Mouse (Mus musculus) testis, adult 2 months (tissue): ENCODE data around the gene Armc6. TPM values are rescaled to one million over a fixed set of nuclear protein-coding genes. Genes with fewer than 3 reads are reported as not detected.

Experiments used
- H3K27ac ChIP-seq: fragments of 200-500 bp; 2 replicates; pipeline ENCODE4 v1.5.1; 2012; ENCODE audit warnings: low read depth, low read length; ENCODE audit not compliant: control insufficient read depth, insufficient read depth
- H3K27me3 ChIP-seq: fragments of 200-500 bp; 2 replicates; pipeline ENCODE4 v1.6.1; 2012; ENCODE audit warnings: mild to moderate bottlenecking, low read length, moderate library complexity; ENCODE audit not compliant: control insufficient read depth, insufficient read depth
- H3K36me3 ChIP-seq: fragments of 200-500 bp; 2 replicates; pipeline ENCODE4 v1.6.1; 2012; ENCODE audit warnings: mild to moderate bottlenecking, low read length; ENCODE audit not compliant: control insufficient read depth, insufficient read depth
- H3K4me1 ChIP-seq: fragments of 200-500 bp; 2 replicates; pipeline ENCODE4 v1.6.1; 2012; ENCODE audit warnings: low read length; ENCODE audit not compliant: control insufficient read depth, insufficient read depth
- H3K4me3 ChIP-seq: fragments of 200-500 bp; 2 replicates; pipeline ENCODE4 v1.5.1; 2012; ENCODE audit warnings: low read depth, mild to moderate bottlenecking, low read length, moderate library complexity, mixed read lengths; ENCODE audit not compliant: control insufficient read depth
- CTCF ChIP-seq: fragments of 200-500 bp; IDR thresholded peaks from 2 replicates; pipeline ENCODE4 v1.5.1; 2012; ENCODE audit warnings: low read depth, mild to moderate bottlenecking, inconsistent platforms, low read length, moderate library complexity; ENCODE audit not compliant: control insufficient read depth, insufficient read depth, insufficient replicate concordance
- POLR2A ChIP-seq: fragments of 200-500 bp; IDR thresholded peaks from 2 replicates; pipeline ENCODE4 v1.6.1; 2012; ENCODE audit warnings: low read depth, mild to moderate bottlenecking, inconsistent platforms, low read length, moderate library complexity; ENCODE audit not compliant: control insufficient read depth
- polyA plus RNA-seq: library from polyadenylated mRNA; depleted of rRNA; stranded (reverse); fragments of >200 nt; gene quantifications from 2 replicates; pipeline ENCODE4 v1.2.3, GENCODE M21; 2012

The Armc6 gene
- polyA plus RNA-seq, 1 experiment: 5.4 TPM

GRCm38 (mm10) chr8:70274350-70274749, 40.1 kb upstream of the Armc6 start:
- Histone ChIP-seq H3K36me3 (no peaks in the 10 kb centered on the region), H3K4me3 (no peak overlapping the region), H3K4me1 (peaks cover 10% of the 10 kb centered on the region), H3K27me3 (no peaks in the 10 kb centered on the region), H3K27ac (no peak overlapping the region)
- no peak for TF ChIP-seq POLR2A
- TF ChIP-seq CTCF: no peak

GRCm38 (mm10) chr8:70272949-70273348, 38.7 kb upstream of the Armc6 start:
- no peak overlapping the region for H3K27ac ChIP-seq
- H3K27me3 ChIP-seq: no peaks in the 10 kb centered on the region
- H3K36me3 ChIP-seq: no peaks in the 10 kb centered on the region
- H3K4me3 ChIP-seq: peak overlapping the region; percentile 61
- TF ChIP-seq CTCF (no peak), POLR2A (no peak)
- H3K4me1 ChIP-seq: peaks cover 7% of the 10 kb centered on the region

- Histone ChIP-seq H3K27me3 (no peaks in the 10 kb centered on the region), H3K27ac (no peak overlapping the region), H3K4me3 (no peak overlapping the region), H3K4me1 (peaks cover 7% of the 10 kb centered on the region), H3K36me3 (peaks cover 2% of the 10 kb centered on the region; the same call in 1 of the 2 replicates)
- TF ChIP-seq CTCF: peak; percentile 22; the same call in 1 of the 2 replicates
- no peak for TF ChIP-seq POLR2A
These were observed 34.7 kb upstream of the Armc6 start for GRCm38 (mm10) chr8:70268799-70269565.

- Histone ChIP-seq H3K36me3 (peaks cover 2% of the 10 kb centered on the region; the same call in 1 of the 2 replicates), H3K27ac (no peak overlapping the region)
- TF ChIP-seq CTCF (no peak), POLR2A (no peak)
These were observed 34.0 kb upstream of the Armc6 start for GRCm38 (mm10) chr8:70268311-70268710.

GRCm38 (mm10) chr8:70267674-70268073, 33.4 kb upstream of the Armc6 start:
- TF ChIP-seq POLR2A (no peak), CTCF (no peak)
- no peak overlapping the region for H3K27ac ChIP-seq
- H3K4me3 ChIP-seq: no peak overlapping the region

More at GRCm38 (mm10) chr8:70268311-70268710, 34.0 kb upstream of the Armc6 start:
- Histone ChIP-seq H3K4me1 (peaks cover 4% of the 10 kb centered on the region), H3K27me3 (no peaks in the 10 kb centered on the region), H3K4me3 (no peak overlapping the region)

DNA sequence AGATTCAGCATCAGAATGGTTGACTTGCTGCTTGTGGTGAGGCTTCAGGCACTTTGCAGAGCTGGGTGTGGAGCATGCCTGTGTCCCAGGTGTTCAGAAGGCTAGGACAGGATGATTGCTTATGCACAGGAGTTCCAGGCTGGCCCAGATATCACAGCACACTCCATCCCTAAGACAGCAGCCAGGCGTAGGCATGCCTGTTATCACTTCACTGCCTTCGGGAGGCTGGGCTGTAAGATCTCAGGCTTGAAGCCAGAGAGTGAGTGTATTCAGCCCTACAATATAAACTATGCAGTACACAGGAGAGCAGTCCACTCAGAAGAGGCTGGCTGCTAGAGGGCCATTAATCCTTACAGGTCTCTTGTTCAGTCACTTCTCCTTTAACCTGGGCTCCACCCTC, 24.8 kb upstream of the Armc6 start:
- TF ChIP-seq CTCF (no peak), POLR2A (no peak)
- H3K27ac ChIP-seq: no peak overlapping the region
- H3K36me3 ChIP-seq: peaks cover 15% of the 10 kb centered on the region
- H3K4me1 ChIP-seq: no peaks in the 10 kb centered on the region; the same call in 1 of the 2 replicates
- H3K4me3 ChIP-seq: no peak overlapping the region
- no peaks in the 10 kb centered on the region for H3K27me3 ChIP-seq

More at GRCm38 (mm10) chr8:70267674-70268073, 33.4 kb upstream of the Armc6 start:
- Histone ChIP-seq H3K36me3 (peaks cover 2% of the 10 kb centered on the region), H3K27me3 (no peaks in the 10 kb centered on the region), H3K4me1 (peaks cover 3% of the 10 kb centered on the region)

- Histone ChIP-seq H3K4me1 (no peaks in the 10 kb centered on the region; the same call in 1 of the 2 replicates), H3K27me3 (no peaks in the 10 kb centered on the region), H3K4me3 (no peak overlapping the region), H3K36me3 (peaks cover 15% of the 10 kb centered on the region), H3K27ac (no peak overlapping the region)
- TF ChIP-seq CTCF (no peak), POLR2A (no peak)
These were observed 24.3 kb upstream of the Armc6 start for GRCm38 (mm10) chr8:70258600-70258999.
